9 mouse cellular contexts compared by ENCODE assay signal in the genomic region with DNA sequence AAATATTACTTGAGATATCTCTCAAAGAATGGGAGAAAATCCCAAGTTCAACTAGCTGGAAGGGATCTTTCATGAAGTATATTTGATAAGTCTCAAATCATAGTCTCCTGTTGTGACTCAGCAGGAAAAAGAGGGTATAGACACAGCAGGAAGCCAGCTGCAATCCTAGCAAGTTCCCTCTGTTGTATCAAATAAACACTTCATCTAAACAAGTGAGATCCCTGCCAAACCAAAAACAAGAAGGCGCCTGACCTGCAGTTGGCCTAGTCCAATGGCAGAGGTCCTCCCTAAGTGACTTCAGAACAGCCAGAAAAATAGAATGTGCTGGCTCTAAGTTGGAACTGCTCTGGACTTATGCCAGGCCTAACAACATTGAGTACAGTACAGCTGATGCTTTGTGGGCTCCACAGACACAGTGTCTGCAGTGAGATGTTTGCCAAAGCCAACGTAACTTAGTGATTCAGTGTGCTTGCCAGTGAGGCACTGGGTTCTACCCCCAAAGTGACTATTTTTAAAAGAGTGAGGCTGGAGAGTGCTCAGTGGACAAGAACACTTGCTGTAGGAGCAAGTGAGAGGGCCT. TPM values are rescaled to one million over a fixed set of nuclear protein-coding genes. Genes with fewer than 3 reads are reported as not detected.
DNase-seq lines count a peak whose midpoint lies in the region; ATAC-seq and TF ChIP-seq lines count a peak whose summit lies in the region.
"Had no signal": no experiment of that assay in that cellular context is flagged by ENCODE, and none has a peak within 500 bp of the region (broad histone marks: within the 10 kb centered on the region; RNA-seq: fewer than 3 reads in every experiment).

No protein-coding gene starts in this region.

- no peak for ATAC-seq in embryonic facial prominence, embryonic 14.5 days (ENCODE audit: low read depth)
- 0 out of 2 replicates have a peak, but pooled peaks have one; percentile 11 for ATAC-seq in megakaryocyte progenitor cell, adult 5-6 weeks (replicated peaks; ENCODE audit: poor library complexity)

- no peak overlapping the region for H3K9ac ChIP-seq in embryonic facial prominence, embryonic 14.5 days (ENCODE audit: low read depth, low read length)
- H3K9ac ChIP-seq: limb, embryonic 12.5 days had no signal

- TF ChIP-seq CTCF in gastrocnemius, adult 2 months (IDR thresholded peaks at IDR 0.05): no peak

- H3K4me3 ChIP-seq in embryonic facial prominence, embryonic 14.5 days (ENCODE audit: low read depth, low read length): no peak overlapping the region
- no peak overlapping the region for H3K4me3 ChIP-seq in embryonic facial prominence, embryonic 10.5 days
- no peak overlapping the region for H3K4me3 ChIP-seq in gastrocnemius, adult 2 months
- H3K4me3 ChIP-seq: limb, embryonic 12.5 days had no signal

- no peak overlapping the region for H3K27ac ChIP-seq in embryonic facial prominence, embryonic 14.5 days (replicated peaks; ENCODE audit: low read depth, low read length)
- no peak overlapping the region for H3K27ac ChIP-seq in embryonic facial prominence, embryonic 10.5 days (replicated peaks)
- H3K27ac ChIP-seq in gastrocnemius, adult 2 months: no peak overlapping the region; the same call in 1 of the 2 replicates
- H3K27ac ChIP-seq: limb, embryonic 12.5 days had no signal

- H3K27me3 ChIP-seq in embryonic facial prominence, embryonic 14.5 days (replicated peaks; ENCODE audit: control insufficient read depth, insufficient read depth, low read length): no peaks in the 10 kb centered on the region
- no peaks in the 10 kb centered on the region for H3K27me3 ChIP-seq in embryonic facial prominence, embryonic 10.5 days (replicated peaks; ENCODE audit: low read depth, poor library complexity, severe bottlenecking)
- H3K27me3 ChIP-seq: limb, embryonic 12.5 days had no signal

- intact Hi-C loops in gastrocnemius, adult 2 months (cut with DNase I): no loop called here

- DNase-seq in embryonic facial prominence, embryonic 14.5 days (ENCODE audit: low spot score): peak; percentile 38
- no peak for DNase-seq in embryonic facial prominence, embryonic 10.5 days (ENCODE audit: low spot score)
- DNase-seq in right cerebral cortex, adult 18-20 months: peak; percentile 63
- DNase-seq in right cerebral cortex, postnatal 4 days: no peak
- DNase-seq in layer of hippocampus, adult 18-20 months (ENCODE audit: low spot score in 2 of 2): peak; percentile 50 to 86
- DNase-seq in B cell, adult 2 months: no peak
- no peak for DNase-seq in gastrocnemius, adult 2 months

- no peak overlapping the region for H3K4me2 ChIP-seq in embryonic facial prominence, embryonic 14.5 days (ENCODE audit: low read depth, low read length)
- H3K4me2 ChIP-seq: limb, embryonic 12.5 days had no signal

- H3K36me3 ChIP-seq in embryonic facial prominence, embryonic 14.5 days (ENCODE audit: control insufficient read depth, insufficient read depth, low read length): peaks cover 41% of the 10 kb centered on the region
- peaks cover 45% of the 10 kb centered on the region for H3K36me3 ChIP-seq in embryonic facial prominence, embryonic 10.5 days (replicated peaks)

- WGBS in embryonic facial prominence, embryonic 14.5 days: 81% methylated on average over 2 of the region's 2 CpGs
- 88% methylated on average over 2 of the region's 2 CpGs for WGBS in embryonic facial prominence, embryonic 10.5 days

- H3K9me3 ChIP-seq in embryonic facial prominence, embryonic 14.5 days (ENCODE audit: control insufficient read depth, low read length): no peaks in the 10 kb centered on the region
- no peaks in the 10 kb centered on the region for H3K9me3 ChIP-seq in embryonic facial prominence, embryonic 10.5 days
- H3K9me3 ChIP-seq: limb, embryonic 12.5 days had no signal

- no peaks in the 10 kb centered on the region for H3K4me1 ChIP-seq in embryonic facial prominence, embryonic 14.5 days (ENCODE audit: control insufficient read depth, insufficient read depth, low read length)
- no peaks in the 10 kb centered on the region for H3K4me1 ChIP-seq in embryonic facial prominence, embryonic 10.5 days
- H3K4me1 ChIP-seq: limb, embryonic 12.5 days had no signal

RNA-seq across cellular contexts. Expression of gene Lgals8, which starts 22.6 kb away (rescaled TPM):
- polyA plus RNA-seq in embryonic facial prominence, embryonic 14.5 days (2014; fragmentation: Nextera tagmentation; extraction: Ambion mirVana): 22.5 and 23.8 TPM in 2 replicates
- 7.8 and 9.0 TPM in 2 replicates for polyA plus RNA-seq in embryonic facial prominence, embryonic 10.5 days (2016; fragmentation: Nextera tagmentation; extraction: Ambion mirVana)
- total RNA-seq in layer of hippocampus, adult 18-20 months (2021): 10 to 100 TPM; 35.0 to 39.4 TPM
- total RNA-seq in megakaryocyte progenitor cell, adult 5-6 weeks (2015): 22.4 and 25.1 TPM in 2 replicates
- total RNA-seq in megakaryocyte progenitor cell, adult 5-6 weeks (2017): 33.6 and 48.2 TPM in 2 replicates
- 10 to 100 TPM; 26.0 to 29.1 TPM for total RNA-seq in gastrocnemius, adult 2 months (2021)

RNA-seq across cellular contexts. Expression of gene Heatr1, which starts 47.3 kb away (rescaled TPM):
- polyA plus RNA-seq in embryonic facial prominence, embryonic 14.5 days (2014; fragmentation: Nextera tagmentation; extraction: Ambion mirVana): 21.0 and 24.5 TPM in 2 replicates
- 40.7 and 44.4 TPM in 2 replicates for polyA plus RNA-seq in embryonic facial prominence, embryonic 10.5 days (2016; fragmentation: Nextera tagmentation; extraction: Ambion mirVana)
- total RNA-seq in layer of hippocampus, adult 18-20 months (2021): 10 to 100 TPM; 31.0 to 35.0 TPM
- 58.0 and 62.3 TPM in 2 replicates for total RNA-seq in megakaryocyte progenitor cell, adult 5-6 weeks (2015)
- total RNA-seq in megakaryocyte progenitor cell, adult 5-6 weeks (2017): 103 and 121 TPM in 2 replicates
- total RNA-seq in gastrocnemius, adult 2 months (2021): 10 to 100 TPM; 13.5 to 14.0 TPM

Comparison
In these comparisons a context has a peak if more than half of its experiments do, and no peak if none do; other contexts are left out.
1. DNase-seq: peak in embryonic facial prominence, embryonic 14.5 days (single experiment), right cerebral cortex, adult 18-20 months (single experiment) and layer of hippocampus, adult 18-20 months (2 of 2); none in embryonic facial prominence, embryonic 10.5 days (single experiment), right cerebral cortex, postnatal 4 days (single experiment), B cell, adult 2 months (0 of 2) and gastrocnemius, adult 2 months (single experiment).